Mouse (Mus musculus) MEL (cell line): Measurements from ENCODE around the gene Chst12. TPM values are rescaled to one million over a fixed set of nuclear protein-coding genes. Genes with fewer than 3 reads are reported as not detected.
"Not testable (repeated sequence)": the region's sequence is repeated elsewhere in the genome, so short reads cannot be mapped to it uniquely, and the experiment has no call there.

ENCODE experiments used
- DNase-seq: peaks from one replicate; pipeline ENCODE4 v3.0.0; 2011; ENCODE audit warnings: low read depth, low spot score
- H3K27ac ChIP-seq: 2 replicates; pipeline ENCODE4 v1.5.1; 2012; ENCODE audit warnings: low read depth, mild to moderate bottlenecking, control low read depth, low read length, moderate library complexity; ENCODE audit not compliant: control insufficient read depth
- H3K27me3 ChIP-seq, 2 experiments: fragments of 150-350 bp in 1 of 2; sonication (generic) in 1 of 2; 2 replicates each; pipeline ENCODE4 v1.6.1; 2012; ENCODE audit warnings: low read length in 2 of 2, mild to moderate bottlenecking in 2 of 2, improper control_type of control experiment in 1 of 2, moderate library complexity in 1 of 2; ENCODE audit not compliant: insufficient read depth in 2 of 2, control insufficient read depth in 1 of 2
- H3K36me3 ChIP-seq, 2 experiments: 2 replicates each; pipeline ENCODE4 v1.6.1; 2012 to 2014; ENCODE audit warnings: low read length in 2 of 2, improper control_type of control experiment in 1 of 2, inconsistent platforms in 1 of 2, mild to moderate bottlenecking in 1 of 2; ENCODE audit not compliant: insufficient read depth in 2 of 2, control insufficient read depth in 1 of 2
- H3K4me1 ChIP-seq, 2 experiments: fragments of 150-350 bp in 1 of 2; sonication (generic) in 1 of 2; 2 replicates each; pipeline ENCODE4 v1.6.1; 2012; ENCODE audit warnings: low read length in 2 of 2, improper control_type of control experiment in 1 of 2, mild to moderate bottlenecking in 1 of 2; ENCODE audit not compliant: insufficient read depth in 2 of 2, control insufficient read depth in 1 of 2
- H3K4me3 ChIP-seq, 2 experiments: fragments of 150-350 bp in 1 of 2; sonication (generic) in 1 of 2; 2 replicates each; pipeline ENCODE4 v1.5.1; 2012; ENCODE audit warnings: low read depth in 2 of 2, low read length in 2 of 2, mild to moderate bottlenecking in 2 of 2, moderate library complexity in 2 of 2, control low read depth in 1 of 2, improper control_type of control experiment in 1 of 2; ENCODE audit not compliant: control insufficient read depth in 1 of 2, insufficient read depth in 1 of 2
- H3K79me2 ChIP-seq: 2 replicates; pipeline ENCODE4 v1.6.1; 2012; ENCODE audit warnings: mild to moderate bottlenecking, low read length, moderate library complexity; ENCODE audit not compliant: control insufficient read depth, poor library complexity, insufficient read depth
- H3K9ac ChIP-seq: 2 replicates; pipeline ENCODE4 v1.6.1; 2012; ENCODE audit warnings: low read depth, mild to moderate bottlenecking, control low read depth, low read length, moderate library complexity; ENCODE audit not compliant: control insufficient read depth, poor library complexity, severe bottlenecking
- H3K9me3 ChIP-seq: fragments of 150-350 bp; sonication (generic); replicated peaks from 2 replicates; pipeline ENCODE4 v1.6.1; 2012; ENCODE audit warnings: mild to moderate bottlenecking, low read length, improper control_type of control experiment, moderate library complexity; ENCODE audit not compliant: insufficient read depth
- BHLHE40 ChIP-seq: IDR thresholded peaks from 2 replicates; pipeline ENCODE4 v1.6.1; 2012; ENCODE audit warnings: low read depth, mild to moderate bottlenecking, inconsistent platforms, low read length, improper control_type of control experiment, borderline replicate concordance
- E2F4 ChIP-seq: IDR thresholded peaks from 2 replicates; pipeline ENCODE4 v1.6.1; 2011; ENCODE audit warnings: low read depth, low read length, improper control_type of control experiment, borderline replicate concordance
- ETS1 ChIP-seq: IDR thresholded peaks from 2 replicates; pipeline ENCODE4 v1.6.1; 2012; ENCODE audit warnings: low read depth, mild to moderate bottlenecking, inconsistent platforms, low read length, improper control_type of control experiment, moderate library complexity
- GATA1 ChIP-seq: IDR thresholded peaks from 2 replicates; pipeline ENCODE4 v1.6.1; 2011; ENCODE audit warnings: low read depth, low read length, improper control_type of control experiment
- HCFC1 ChIP-seq: IDR thresholded peaks from 2 replicates; pipeline ENCODE4 v1.6.1; 2012; ENCODE audit warnings: low read depth, mild to moderate bottlenecking, inconsistent platforms, low read length, improper control_type of control experiment, moderate library complexity
- MEF2A ChIP-seq: IDR thresholded peaks from 2 replicates; pipeline ENCODE4 v1.6.1; 2014; ENCODE audit warnings: low read depth, mild to moderate bottlenecking, inconsistent platforms, low read length, improper control_type of control experiment; ENCODE audit not compliant: poor library complexity, insufficient replicate concordance, severe bottlenecking; ENCODE audit errors: extremely low read depth
- MYB ChIP-seq: IDR thresholded peaks from 2 replicates; pipeline ENCODE4 v1.6.1; 2011; ENCODE audit warnings: mild to moderate bottlenecking, low read depth, low read length, improper control_type of control experiment
- RAD21 ChIP-seq: IDR thresholded peaks from 2 replicates; pipeline ENCODE4 v1.6.1; 2011; ENCODE audit warnings: mild to moderate bottlenecking, low read depth, low read length, improper control_type of control experiment
- SMC3 ChIP-seq: IDR thresholded peaks from 2 replicates; pipeline ENCODE4 v1.6.1; 2011; ENCODE audit warnings: low read depth, low read length, improper control_type of control experiment
- TAL1 ChIP-seq: IDR thresholded peaks from 2 replicates; pipeline ENCODE4 v1.6.1; 2012; ENCODE audit warnings: mild to moderate bottlenecking, inconsistent platforms, low read length, moderate library complexity, mixed read lengths
- USF1 ChIP-seq: IDR thresholded peaks from 2 replicates; pipeline ENCODE4 v1.6.1; 2014; ENCODE audit warnings: low read depth, mild to moderate bottlenecking, inconsistent platforms, low read length, improper control_type of control experiment, moderate library complexity
- USF2 ChIP-seq, 2 experiments: IDR thresholded peaks; 2 replicates each; pipeline ENCODE4 v1.6.1; 2011 to 2012; ENCODE audit warnings: improper control_type of control experiment in 2 of 2, low read length in 2 of 2, borderline replicate concordance in 1 of 2, inconsistent platforms in 1 of 2, low read depth in 1 of 2, mild to moderate bottlenecking in 1 of 2; ENCODE audit not compliant: insufficient read depth in 1 of 2
- ZMIZ1 ChIP-seq: IDR thresholded peaks from 2 replicates; pipeline ENCODE4 v1.6.1; 2012; ENCODE audit warnings: low read depth, mild to moderate bottlenecking, inconsistent platforms, low read length, improper control_type of control experiment, moderate library complexity
- polyA plus RNA-seq, 2 experiments: library from polyadenylated mRNA; stranded (reverse) in 1 of 2; unstranded in 1 of 2; fragments of >175 nt in 1 of 2; fragments of >200 nt in 1 of 2; gene quantifications; 2 replicates each; pipeline versions ENCODE4 v1.2.1 to v1.2.4; 2012; ENCODE audit warnings: low replicate concordance in 2 of 2, low read depth in 1 of 2; ENCODE audit not compliant: insufficient read length in 2 of 2, insufficient read depth in 1 of 2, missing spikeins in 1 of 2
- total RNA-seq: library from RNA; depleted of rRNA; stranded (reverse); fragments of 300-350 nt; gene quantifications from 2 replicates; pipeline ENCODE4 v1.2.3, GENCODE M21; 2012

The Chst12 gene
- total and polyA plus RNA-seq, 3 experiments = 4.1 to 8.6 TPM; not detected in 1

DNA sequence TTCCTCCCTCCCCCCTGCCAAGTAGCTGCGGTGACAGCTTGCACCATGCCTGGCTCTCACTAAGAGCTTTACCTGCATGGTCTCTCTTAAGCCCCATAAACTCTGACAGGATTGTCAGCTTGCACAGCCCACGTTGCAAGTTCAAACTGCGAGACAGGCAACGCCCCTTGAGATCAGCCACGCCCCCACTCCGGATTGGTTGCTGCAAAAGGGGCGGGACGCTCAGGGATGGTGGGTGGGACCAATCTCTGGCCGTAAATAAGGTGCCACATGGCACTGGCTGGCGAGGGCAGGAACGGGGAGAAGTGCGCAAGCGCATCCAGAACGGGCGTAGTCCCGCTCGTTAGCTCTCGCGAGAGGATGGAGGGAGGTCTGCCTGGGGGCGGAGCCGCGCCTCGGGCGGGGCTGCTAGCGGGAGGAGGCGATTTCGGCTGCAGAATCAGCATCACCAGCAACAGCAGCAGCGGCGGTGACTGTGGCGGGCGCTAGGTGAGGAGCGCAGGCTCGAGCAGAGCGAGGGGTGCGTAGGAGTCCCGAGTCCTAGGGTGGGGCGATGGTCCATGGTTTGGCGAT, at the start of gene Chst12 (continued):
- TF ChIP-seq BHLHE40 = no peak
- no peak for TF ChIP-seq E2F4
- TF ChIP-seq MYB = no peak

DNA sequence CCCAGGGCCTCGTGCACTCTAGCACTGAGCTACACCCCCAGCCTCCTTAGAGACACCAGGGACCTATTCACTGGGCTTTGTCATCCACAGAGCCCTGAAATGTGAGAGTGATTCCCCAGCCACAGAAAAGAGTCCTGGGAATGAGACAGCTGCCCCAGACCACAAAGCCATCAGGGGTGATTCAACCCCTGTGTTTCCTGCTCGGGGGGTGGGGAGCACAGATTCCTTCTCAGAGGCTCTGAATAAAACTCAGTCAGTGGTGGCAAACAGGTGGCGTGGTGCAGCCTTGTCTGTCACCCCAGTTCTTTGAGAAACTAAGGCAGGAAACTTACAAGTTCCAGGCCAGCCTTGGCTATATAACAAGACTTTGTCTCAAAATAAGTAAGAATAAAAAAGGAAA, 43.9 kb upstream of the Chst12 start:
- TF ChIP-seq USF2 (IDR thresholded peaks at IDR 0.05; ENCODE audit: borderline replicate concordance in 1 of 2, insufficient read depth in 1 of 2, low read depth in 1 of 2, low read length in 2 of 2) (no peak), USF1 (no peak), HCFC1 (no peak), MYB (no peak), MEF2A (no peak)
- TF ChIP-seq, all 39 proteins: peak for 0
- H3K4me1 ChIP-seq = no peaks in the 10 kb centered on the region

DNA sequence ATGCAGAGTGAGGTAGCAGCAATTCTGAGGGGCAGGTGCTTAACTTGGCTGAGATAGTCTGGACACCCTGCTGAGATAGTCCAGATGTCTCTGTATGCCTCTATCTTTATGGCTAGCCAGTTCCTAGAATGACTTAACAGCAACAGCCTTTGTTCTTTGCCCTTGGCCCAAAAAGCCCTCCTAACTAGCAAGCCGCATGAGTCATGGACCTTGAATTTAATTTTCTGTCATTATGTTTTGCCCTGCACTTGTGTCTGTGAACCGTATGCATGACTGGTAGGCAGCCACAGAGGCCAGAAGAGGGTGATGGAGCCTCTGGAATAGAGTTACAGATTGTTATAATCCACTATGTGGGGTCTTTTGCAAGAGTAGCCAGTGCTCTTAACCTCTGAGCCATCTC, 42.2 kb upstream of the Chst12 start:
- not testable (repeated sequence) for H3K9me3 ChIP-seq, H3K36me3 ChIP-seq, H3K4me3 ChIP-seq, H3K79me2 ChIP-seq, H3K9ac ChIP-seq, H3K4me1 ChIP-seq, H3K27me3 ChIP-seq, H3K27ac ChIP-seq, DNase-seq

More for the DNA sequence above, 43.9 kb upstream of the Chst12 start:
- H3K27me3 ChIP-seq = no peaks in the 10 kb centered on the region
- H3K36me3 ChIP-seq = no peaks in the 10 kb centered on the region
- H3K79me2 ChIP-seq = no peaks in the 10 kb centered on the region
- H3K27ac ChIP-seq = no peak overlapping the region
- no peak overlapping the region for H3K4me3 ChIP-seq
- H3K9me3 ChIP-seq = no peaks in the 10 kb centered on the region
- no peak overlapping the region for H3K9ac ChIP-seq
- DNase-seq = no peak

DNA sequence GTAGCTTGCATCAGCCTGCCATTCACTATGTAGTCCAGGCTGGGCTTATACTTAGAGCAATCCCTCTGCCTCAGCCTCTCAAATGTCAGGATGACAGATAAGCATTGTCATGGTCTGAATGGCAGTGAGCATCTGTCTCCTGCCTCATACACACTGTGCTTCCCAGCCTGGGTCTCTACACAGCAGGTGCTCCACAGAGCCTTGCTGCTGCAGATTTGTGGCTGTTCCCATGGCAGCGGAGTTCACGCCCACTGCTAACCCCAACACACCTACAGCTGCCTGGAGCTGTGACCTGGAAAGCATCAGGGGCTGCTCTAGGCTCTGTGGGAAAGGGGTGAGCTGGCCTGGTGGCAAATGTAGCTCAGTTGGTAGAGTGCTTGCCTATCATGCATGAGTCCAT, 40.4 kb upstream of the Chst12 start:
- no peak for DNase-seq
- TF ChIP-seq SMC3 = no peak
- TF ChIP-seq TAL1 = no peak
- no peak for TF ChIP-seq ZMIZ1
- TF ChIP-seq RAD21 = no peak
- no peak for TF ChIP-seq GATA1
- no peak for TF ChIP-seq ETS1
- Histone ChIP-seq H3K4me1 (no peaks in the 10 kb centered on the region), H3K4me3 (no peak overlapping the region), H3K79me2 (no peaks in the 10 kb centered on the region), H3K27ac (no peak overlapping the region), H3K9ac (no peak overlapping the region), H3K27me3 (no peaks in the 10 kb centered on the region), H3K9me3 (no peaks in the 10 kb centered on the region), H3K36me3 (no peaks in the 10 kb centered on the region)
